Comparison of ENCODE assay signal across 23 mouse cellular contexts in genomic region chr9:6834470-6834869, GRCm38 (mm10).
"Had no signal": no experiment of that assay in that cellular context is flagged by ENCODE, and none has a peak within 500 bp of the region (broad histone marks: within the 10 kb centered on the region; RNA-seq: fewer than 3 reads in every experiment).

No protein-coding gene starts in this region.

- ATAC-seq: forebrain, embryonic 13.5 days; forebrain, embryonic 14.5 days; forebrain, embryonic 15.5 days; forebrain, embryonic 16.5 days; forebrain, postnatal 0 days had no signal

- H3K9me3 ChIP-seq: embryonic facial prominence, embryonic 10.5 days; embryonic facial prominence, embryonic 12.5 days; embryonic facial prominence, embryonic 13.5 days; embryonic facial prominence, embryonic 15.5 days; forebrain, embryonic 10.5 days; forebrain, embryonic 12.5 days; forebrain, embryonic 13.5 days; forebrain, embryonic 15.5 days had no signal

- H3K9ac ChIP-seq: embryonic facial prominence, embryonic 12.5 days; embryonic facial prominence, embryonic 13.5 days; embryonic facial prominence, embryonic 15.5 days; forebrain, embryonic 12.5 days; forebrain, embryonic 13.5 days; forebrain, embryonic 15.5 days; forebrain, postnatal 0 days had no signal

- H3K27me3 ChIP-seq: embryonic facial prominence, embryonic 12.5 days; embryonic facial prominence, embryonic 13.5 days; embryonic facial prominence, embryonic 15.5 days; forebrain, embryonic 12.5 days; forebrain, embryonic 13.5 days; forebrain, embryonic 15.5 days had no signal

- H3K27ac ChIP-seq: embryonic facial prominence, embryonic 10.5 days; embryonic facial prominence, embryonic 12.5 days; embryonic facial prominence, embryonic 13.5 days; embryonic facial prominence, embryonic 15.5 days; forebrain, embryonic 10.5 days; forebrain, embryonic 12.5 days; forebrain, embryonic 13.5 days; forebrain, embryonic 15.5 days; gastrocnemius, adult 2 months; heart, adult 2 months had no signal

- DNase-seq: cerebellum, adult 9-10 months; cerebellum, adult 9-11 months; embryo, embryonic 11 days; forebrain, postnatal 0 days; gastrocnemius, adult 2 months; gastrocnemius, postnatal 10 days; gastrocnemius, postnatal 14 days; gastrocnemius, postnatal 25 days; gastrocnemius, postnatal 36 days; heart, adult 11 months; heart, adult 18-20 months; heart, adult 2 months had no signal

- H3K36me3 ChIP-seq: embryonic facial prominence, embryonic 10.5 days; embryonic facial prominence, embryonic 12.5 days; embryonic facial prominence, embryonic 13.5 days; embryonic facial prominence, embryonic 15.5 days; forebrain, embryonic 10.5 days; forebrain, embryonic 12.5 days; forebrain, embryonic 15.5 days had no signal

- H3K4me2 ChIP-seq: embryonic facial prominence, embryonic 12.5 days; embryonic facial prominence, embryonic 13.5 days; embryonic facial prominence, embryonic 15.5 days; forebrain, embryonic 12.5 days; forebrain, embryonic 13.5 days; forebrain, embryonic 15.5 days had no signal

- H3K4me1 ChIP-seq: embryonic facial prominence, embryonic 10.5 days; embryonic facial prominence, embryonic 12.5 days; embryonic facial prominence, embryonic 15.5 days; forebrain, embryonic 12.5 days; forebrain, embryonic 13.5 days; forebrain, embryonic 15.5 days had no signal

- H3K4me3 ChIP-seq: embryonic facial prominence, embryonic 10.5 days; embryonic facial prominence, embryonic 12.5 days; embryonic facial prominence, embryonic 13.5 days; embryonic facial prominence, embryonic 15.5 days; erythroblast, embryonic 14.5 days; forebrain, embryonic 10.5 days; forebrain, embryonic 12.5 days; forebrain, embryonic 13.5 days; forebrain, embryonic 15.5 days; gastrocnemius, adult 2 months; heart, adult 2 months had no signal
